Mouse (Mus musculus) liver, embryonic 15.5 days (tissue): ENCODE measurements at regions not wholly inside any gene's neighbourhood (a gene's known extent, or its start where the extent isn't known, plus 50 kb on each side); places are given as distances from the start of the nearest gene placed in this dataset.

Experiments
- ATAC-seq: fragments of 200-750 bp; cut with Nextera tagmentation; 2 replicates; pipeline ENCODE4 v1.8.0; 2017; ENCODE audit warnings: moderate number of reproducible peaks, mild to moderate bottlenecking, moderate library complexity; ENCODE audit not compliant: insufficient read depth
- H3K27ac ChIP-seq: fragments of 300-500 bp; sonication (generic); replicated peaks from 2 replicates; pipeline ENCODE4 v1.5.1; 2015; ENCODE audit warnings: mild to moderate bottlenecking, inconsistent platforms
- H3K27me3 ChIP-seq: fragments of 300-500 bp; sonication (generic); 2 replicates; pipeline ENCODE4 v1.6.1; 2015; ENCODE audit warnings: mild to moderate bottlenecking, inconsistent platforms
- H3K36me3 ChIP-seq: fragments of 300-500 bp; sonication (generic); replicated peaks from 2 replicates; pipeline ENCODE4 v1.6.1; 2015; ENCODE audit warnings: moderate library complexity, mild to moderate bottlenecking, inconsistent platforms
- H3K4me1 ChIP-seq: fragments of 300-500 bp; sonication (generic); replicated peaks from 2 replicates; pipeline ENCODE4 v1.6.1; 2015; ENCODE audit warnings: inconsistent platforms
- H3K4me2 ChIP-seq: fragments of 300-500 bp; sonication (generic); 2 replicates; pipeline ENCODE4 v1.6.1; 2015; ENCODE audit warnings: moderate library complexity, mild to moderate bottlenecking, inconsistent platforms
- H3K4me3 ChIP-seq: fragments of 300-500 bp; sonication (generic); replicated peaks from 2 replicates; pipeline ENCODE4 v1.5.1; 2015; ENCODE audit warnings: mild to moderate bottlenecking, inconsistent platforms
- H3K9ac ChIP-seq: fragments of 300-500 bp; sonication (generic); 2 replicates; pipeline ENCODE4 v1.6.1; 2015; ENCODE audit warnings: moderate library complexity, mild to moderate bottlenecking, inconsistent platforms
- H3K9me3 ChIP-seq: fragments of 300-500 bp; sonication (generic); replicated peaks from 2 replicates; pipeline ENCODE4 v1.6.1; 2016; ENCODE audit warnings: inconsistent platforms
- WGBS: fragments of 180-500 bp; shearing (Covaris S2); methylation state at CpG from one replicate; pipeline ENCODE4 v1.1.7; 2015; ENCODE audit warnings: mixed read lengths; ENCODE audit not compliant: insufficient replicate concordance; 5-methylcytosine and 5-hydroxymethylcytosine counted together

- 67% methylated on average over 3 of the region's 3 CpGs for WGBS
- Histone ChIP-seq H3K4me1 (no peaks in the 10 kb centered on the region), H3K27me3 (no peaks in the 10 kb centered on the region), H3K27ac (no peak overlapping the region), H3K9ac (no peak overlapping the region), H3K9me3 (no peaks in the 10 kb centered on the region), H3K4me3 (no peak overlapping the region), H3K4me2 (no peak overlapping the region), H3K36me3 (no peaks in the 10 kb centered on the region)
- no peak for ATAC-seq
These were observed 1759.6 kb upstream of the G6pd2 start for GRCm38 (mm10) chr5:60049053-60049452.

GRCm38 (mm10) chr5:60061178-60061577 lies 1747.4 kb upstream of the G6pd2 start:
- no peak overlapping the region for H3K27ac ChIP-seq
- WGBS = 51% methylated on average over 6 of the region's 6 CpGs
- ATAC-seq = no peak
- no peak overlapping the region for H3K9ac ChIP-seq
- H3K4me3 ChIP-seq = no peak overlapping the region
- H3K4me2 ChIP-seq = no peak overlapping the region
- H3K9me3 ChIP-seq = no peaks in the 10 kb centered on the region
- no peaks in the 10 kb centered on the region for H3K27me3 ChIP-seq
- no peaks in the 10 kb centered on the region for H3K36me3 ChIP-seq
- H3K4me1 ChIP-seq = no peaks in the 10 kb centered on the region
